Mouse (Mus musculus) forebrain, embryonic 14.5 days (tissue): ENCODE data around the gene Dnal1. TPM values are rescaled to one million over a fixed set of nuclear protein-coding genes. Genes with fewer than 3 reads are reported as not detected.

Source experiments
- ATAC-seq: fragments of 200-750 bp; cut with Nextera tagmentation; 2 replicates; pipeline ENCODE4 v1.8.0; 2017; ENCODE audit warnings: mild to moderate bottlenecking, moderate library complexity
- DNase-seq: peaks from one replicate; pipeline ENCODE4 v3.0.0-alpha.2; 2015; ENCODE audit warnings: low spot score
- H3K27ac ChIP-seq: fragments of 300-500 bp; sonication (generic); 2 replicates; pipeline ENCODE4 v1.5.1; 2014; ENCODE audit warnings: low read depth, mild to moderate bottlenecking, control low read depth, low read length, moderate library complexity
- H3K27me3 ChIP-seq: fragments of 300-500 bp; sonication (generic); replicated peaks from 2 replicates; pipeline ENCODE4 v1.6.1; 2014; ENCODE audit warnings: low read length, control low read depth, mixed read lengths; ENCODE audit not compliant: control insufficient read depth, insufficient read depth
- H3K36me3 ChIP-seq: fragments of 300-500 bp; sonication (generic); 2 replicates; pipeline ENCODE4 v1.6.1; 2014; ENCODE audit warnings: low read length, control low read depth; ENCODE audit not compliant: control insufficient read depth, insufficient read depth
- H3K4me1 ChIP-seq: fragments of 300-500 bp; sonication (generic); 2 replicates; pipeline ENCODE4 v1.6.1; 2014; ENCODE audit warnings: antibody characterized with exemption, low read length, control low read depth; ENCODE audit not compliant: control insufficient read depth, insufficient read depth
- H3K4me2 ChIP-seq: fragments of 300-500 bp; sonication (generic); 2 replicates; pipeline ENCODE4 v1.6.1; 2014; ENCODE audit warnings: mild to moderate bottlenecking, control low read depth, low read length
- H3K4me3 ChIP-seq: fragments of 300-500 bp; sonication (generic); 2 replicates; pipeline ENCODE4 v1.5.1; 2014; ENCODE audit warnings: low read depth, low read length, control low read depth
- H3K9ac ChIP-seq: fragments of 300-500 bp; sonication (generic); 2 replicates; pipeline ENCODE4 v1.6.1; 2014; ENCODE audit warnings: mild to moderate bottlenecking, low read length, control low read depth, moderate library complexity
- H3K9me3 ChIP-seq: fragments of 300-500 bp; sonication (generic); replicated peaks from 2 replicates; pipeline ENCODE4 v1.6.1; 2016; ENCODE audit warnings: low read length, control low read depth, mixed read lengths; ENCODE audit not compliant: control insufficient read depth
- whole genome bisulfite sequencing: fragments of 180-500 bp; shearing (Covaris S2); extraction: QIAGEN DNeasy Blood & Tissue Kit; methylation state at CpG from one replicate; pipeline ENCODE4 v1.1.7; 2014; 5-methylcytosine and 5-hydroxymethylcytosine counted together
- polyA plus RNA-seq: library from polyadenylated mRNA; unstranded; fragments of >200 nt; fragmentation: Nextera tagmentation; extraction: Ambion mirVana; gene quantifications from 2 replicates; pipeline ENCODE4 v1.2.1, GENCODE M21; 2014

Dnal1 gene
- polyA plus RNA-seq, 1 experiment from 2014 or later, result 6.6 TPM

DNA sequence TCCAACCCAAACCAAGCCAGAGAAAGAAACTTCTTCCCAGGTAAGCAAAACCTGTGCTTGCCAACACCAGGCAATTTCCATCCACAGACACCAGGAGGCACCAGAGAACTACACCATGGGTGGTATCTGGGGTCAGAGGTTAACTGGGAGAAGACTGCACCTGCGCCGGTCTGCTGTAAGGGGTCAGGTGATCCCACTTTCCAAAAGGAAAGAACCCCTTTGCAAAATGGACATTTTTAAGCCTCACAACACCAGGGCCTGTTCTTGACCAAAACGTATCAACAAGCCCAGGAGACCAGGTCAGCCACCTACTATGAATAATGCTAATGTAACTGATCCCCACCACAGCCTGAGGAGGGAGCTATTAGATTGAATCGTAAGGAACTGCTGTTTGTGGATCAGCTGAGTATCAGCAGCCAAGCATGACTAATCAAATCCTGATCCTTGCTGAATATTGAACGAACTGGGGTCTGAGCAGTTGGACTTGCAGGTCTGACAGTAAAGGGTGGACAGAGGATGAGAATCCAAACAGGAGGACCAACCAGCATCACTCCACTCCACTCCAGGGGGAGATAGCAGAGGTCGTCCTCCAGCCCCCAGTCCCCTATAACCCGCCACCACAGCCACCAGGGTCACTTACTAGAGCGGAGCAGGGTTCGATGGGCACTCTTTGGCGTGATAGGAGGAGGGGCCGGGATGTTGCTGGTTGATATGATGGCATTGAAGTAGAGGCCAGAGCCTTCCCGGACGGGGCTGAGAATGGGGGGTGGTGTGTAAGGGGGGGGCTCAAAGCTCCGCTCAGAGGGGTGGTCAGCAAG, 47.7 kb downstream of the Dnal1 start:
- Histone ChIP-seq H3K9me3 (no peaks in the 10 kb centered on the region), H3K4me2 (no peak overlapping the region), H3K36me3 (peaks cover 37% of the 10 kb centered on the region), H3K27ac (no peak overlapping the region), H3K4me3 (no peak overlapping the region), H3K4me1 (no peaks in the 10 kb centered on the region), H3K9ac (no peak overlapping the region), H3K27me3 (no peaks in the 10 kb centered on the region)
- no peak; the same call in 1 of the 2 replicates for ATAC-seq
- peak; percentile 50 for DNase-seq
- 73% methylated on average over 14 of the region's 14 CpGs for WGBS

DNA sequence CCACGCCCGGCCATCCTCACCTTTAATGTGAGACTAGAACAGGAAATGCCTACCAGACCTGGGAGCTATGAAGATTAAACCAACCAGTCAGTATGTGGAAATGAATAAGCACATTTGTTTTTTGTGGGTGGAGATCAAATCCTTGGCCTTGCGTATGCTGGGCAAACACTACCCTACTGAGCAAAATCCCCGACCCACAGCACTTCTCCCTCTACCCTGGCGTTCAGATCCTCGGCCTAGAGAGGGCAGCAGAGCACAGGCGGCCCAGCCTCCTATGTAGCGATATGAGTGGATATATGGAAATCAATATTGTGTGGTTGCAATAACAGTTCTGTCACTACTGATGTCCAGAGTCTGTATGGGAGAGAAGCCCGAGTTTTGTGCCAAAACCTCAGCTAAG, 49.0 kb downstream of the Dnal1 start:
- WGBS, result 89% methylated on average over 9 of the region's 9 CpGs
- Histone ChIP-seq H3K9ac (no peak overlapping the region), H3K9me3 (no peaks in the 10 kb centered on the region), H3K36me3 (peaks cover 28% of the 10 kb centered on the region), H3K4me3 (no peak overlapping the region), H3K4me2 (no peak overlapping the region), H3K27me3 (no peaks in the 10 kb centered on the region), H3K4me1 (no peaks in the 10 kb centered on the region), H3K27ac (no peak overlapping the region)
- ATAC-seq (no peak), DNase-seq (no peak)

DNA sequence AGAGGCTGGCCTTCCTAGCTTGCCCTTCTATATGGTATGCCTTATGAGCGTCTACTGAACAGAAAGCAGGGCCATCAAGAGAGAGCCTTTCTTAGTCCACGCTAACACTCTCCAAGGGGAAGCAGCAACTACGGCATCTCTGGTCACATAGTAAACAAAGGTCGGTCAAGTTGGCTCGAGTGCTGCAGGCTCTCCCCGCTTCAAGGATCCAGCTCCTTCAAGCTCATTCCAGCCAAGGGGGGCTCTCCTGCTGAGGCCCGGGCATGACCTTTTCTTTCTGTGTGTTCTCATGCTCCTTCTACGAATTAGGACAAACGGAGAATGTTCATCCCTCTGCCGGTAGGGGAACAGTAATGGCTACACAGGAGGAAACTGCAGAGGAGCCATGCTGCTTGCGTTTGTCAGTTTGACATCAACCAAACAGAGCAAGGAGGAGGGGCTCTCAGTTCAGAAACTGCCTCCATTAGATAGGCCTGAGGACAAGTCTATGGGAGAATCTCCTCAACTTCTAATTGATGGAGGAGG, 49.5 kb downstream of the Dnal1 start:
- no peak overlapping the region for H3K27ac ChIP-seq
- H3K4me3 ChIP-seq, result no peak overlapping the region
- H3K4me1 ChIP-seq, result no peaks in the 10 kb centered on the region
- DNase-seq (no peak), ATAC-seq (no peak)
- H3K9ac ChIP-seq, result no peak overlapping the region
- peaks cover 23% of the 10 kb centered on the region for H3K36me3 ChIP-seq
- H3K4me2 ChIP-seq, result no peak overlapping the region
- no peaks in the 10 kb centered on the region for H3K27me3 ChIP-seq
- H3K9me3 ChIP-seq, result no peaks in the 10 kb centered on the region
- WGBS, result 89% methylated on average over 11 of the region's 11 CpGs

DNA sequence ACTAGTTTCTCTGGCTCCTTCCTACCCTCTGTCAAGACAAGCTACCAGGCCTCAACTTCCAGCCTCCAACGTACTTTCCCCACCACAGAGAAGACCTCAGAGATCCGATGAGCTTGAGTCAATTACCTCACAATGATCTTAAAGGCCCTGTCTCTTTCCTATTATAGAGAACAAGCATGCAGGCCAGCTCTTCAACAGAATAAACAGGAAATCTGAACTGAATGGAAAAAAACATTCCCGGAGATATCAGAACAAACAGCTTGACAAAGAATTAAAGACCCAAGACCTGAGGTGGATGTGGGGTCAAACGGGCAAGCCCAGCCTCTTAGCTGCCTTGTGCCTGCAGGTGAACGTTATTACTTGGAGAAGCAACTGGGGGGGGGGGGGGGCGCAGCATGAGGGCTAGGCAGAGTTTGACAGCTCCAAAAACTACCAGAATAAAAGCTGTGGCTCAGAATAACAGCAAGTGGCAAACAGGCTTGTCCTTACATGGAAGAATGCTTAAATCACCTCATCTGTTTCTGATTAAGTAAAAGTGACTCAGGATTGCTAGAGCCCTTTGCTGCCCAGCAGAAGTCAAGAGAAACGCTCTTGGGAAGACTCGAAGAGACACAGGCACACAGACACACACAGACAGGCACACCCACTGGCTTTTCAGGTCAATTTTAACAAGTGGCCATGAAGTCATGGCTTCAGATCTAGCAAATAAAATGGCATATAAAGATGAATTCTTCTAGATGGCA, 51.6 kb downstream of the Dnal1 start:
- ATAC-seq (no peak), DNase-seq (no peak)
- Histone ChIP-seq H3K4me1 (no peaks in the 10 kb centered on the region), H3K27me3 (no peaks in the 10 kb centered on the region), H3K36me3 (peaks cover 10% of the 10 kb centered on the region; the same call in 1 of the 2 replicates), H3K4me2 (no peak overlapping the region), H3K27ac (no peak overlapping the region), H3K4me3 (no peak overlapping the region), H3K9ac (no peak overlapping the region), H3K9me3 (no peaks in the 10 kb centered on the region)
- WGBS, result 76% methylated on average over 8 of the region's 8 CpGs

DNA sequence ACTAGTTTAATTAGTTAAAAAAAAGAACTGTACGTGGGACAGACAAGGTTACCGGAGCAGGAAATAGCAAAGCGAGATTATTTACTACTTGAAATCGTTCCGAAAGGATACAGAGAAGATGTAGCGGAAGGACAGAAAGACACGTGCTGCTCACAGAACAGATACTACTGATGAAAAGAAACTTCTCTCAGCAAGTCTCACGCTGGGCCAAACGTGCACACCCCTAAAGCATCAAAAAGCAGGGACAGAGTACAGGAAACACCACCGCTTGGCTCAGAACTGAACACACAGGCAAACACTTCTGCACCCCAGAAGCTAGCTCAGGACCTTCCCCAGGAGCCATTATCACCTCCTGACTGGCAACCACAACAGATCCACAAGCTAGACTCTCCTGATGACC, 56.4 kb downstream of the Dnal1 start:
- no peaks in the 10 kb centered on the region for H3K9me3 ChIP-seq
- H3K27me3 ChIP-seq, result no peaks in the 10 kb centered on the region
- ATAC-seq, result no peak
- WGBS, result 93% methylated on average over 10 of the region's 10 CpGs
- H3K9ac ChIP-seq, result no peak overlapping the region
- DNase-seq, result no peak
- H3K4me3 ChIP-seq, result no peak overlapping the region
- peaks cover 33% of the 10 kb centered on the region for H3K36me3 ChIP-seq
- no peak overlapping the region for H3K27ac ChIP-seq
- no peak overlapping the region for H3K4me2 ChIP-seq
- H3K4me1 ChIP-seq, result peaks cover 5% of the 10 kb centered on the region; the same call in 1 of the 2 replicates

DNA sequence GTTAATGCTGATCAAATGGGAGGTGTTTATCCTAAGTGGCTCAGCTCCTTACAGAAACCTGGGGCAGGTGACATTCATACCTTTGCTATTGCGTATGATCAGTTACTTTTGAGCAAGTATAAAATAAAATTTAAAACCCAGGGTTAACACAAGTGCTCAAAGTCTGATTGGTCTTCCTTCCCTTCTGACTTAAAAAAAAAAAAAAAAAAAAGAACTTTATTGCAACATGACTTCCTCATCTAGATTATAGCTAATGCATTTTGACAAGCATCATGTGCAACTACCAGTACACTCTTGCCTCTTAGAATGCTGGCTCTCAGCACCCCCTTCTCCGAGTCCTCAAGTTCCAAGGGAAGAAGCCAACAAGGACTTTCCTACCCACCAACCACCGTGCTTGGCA, 58.0 kb downstream of the Dnal1 start:
- no peak overlapping the region for H3K4me3 ChIP-seq
- no peak overlapping the region for H3K9ac ChIP-seq
- H3K9me3 ChIP-seq, result no peaks in the 10 kb centered on the region
- DNase-seq (no peak), ATAC-seq (no peak)
- WGBS, result 93% methylated on average over 3 of the region's 3 CpGs
- H3K4me1 ChIP-seq, result peaks cover 21% of the 10 kb centered on the region
- H3K36me3 ChIP-seq, result peaks cover 33% of the 10 kb centered on the region
- H3K4me2 ChIP-seq, result no peak overlapping the region
- no peak overlapping the region for H3K27ac ChIP-seq
- no peaks in the 10 kb centered on the region for H3K27me3 ChIP-seq

DNA sequence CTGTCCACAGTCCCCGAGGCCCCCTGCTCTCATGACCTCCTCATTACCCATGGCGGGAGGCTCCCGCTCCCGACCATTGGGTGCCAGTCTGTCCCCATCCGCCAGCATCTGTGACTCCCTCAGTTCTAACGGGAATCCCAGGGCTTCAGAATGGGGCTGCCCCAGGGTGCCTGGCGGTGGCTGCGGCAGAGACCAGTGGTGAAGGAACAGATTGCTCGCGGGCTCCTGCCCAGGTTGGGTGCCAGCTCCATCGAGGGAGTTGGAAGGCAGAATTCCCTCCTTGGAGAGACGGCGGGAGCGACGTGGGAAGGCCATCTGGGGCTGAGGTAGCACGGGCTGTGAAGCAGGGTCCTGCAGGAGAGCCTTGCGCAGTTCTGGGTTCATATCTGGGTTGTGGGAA, 58.7 kb downstream of the Dnal1 start:
- Histone ChIP-seq H3K27me3 (no peaks in the 10 kb centered on the region), H3K4me2 (no peak overlapping the region), H3K9me3 (no peaks in the 10 kb centered on the region), H3K27ac (no peak overlapping the region), H3K4me3 (no peak overlapping the region), H3K4me1 (peaks cover 26% of the 10 kb centered on the region), H3K9ac (no peak overlapping the region), H3K36me3 (peaks cover 33% of the 10 kb centered on the region)
- ATAC-seq (no peak), DNase-seq (no peak)
- 85% methylated on average over 17 of the region's 17 CpGs for WGBS

DNA sequence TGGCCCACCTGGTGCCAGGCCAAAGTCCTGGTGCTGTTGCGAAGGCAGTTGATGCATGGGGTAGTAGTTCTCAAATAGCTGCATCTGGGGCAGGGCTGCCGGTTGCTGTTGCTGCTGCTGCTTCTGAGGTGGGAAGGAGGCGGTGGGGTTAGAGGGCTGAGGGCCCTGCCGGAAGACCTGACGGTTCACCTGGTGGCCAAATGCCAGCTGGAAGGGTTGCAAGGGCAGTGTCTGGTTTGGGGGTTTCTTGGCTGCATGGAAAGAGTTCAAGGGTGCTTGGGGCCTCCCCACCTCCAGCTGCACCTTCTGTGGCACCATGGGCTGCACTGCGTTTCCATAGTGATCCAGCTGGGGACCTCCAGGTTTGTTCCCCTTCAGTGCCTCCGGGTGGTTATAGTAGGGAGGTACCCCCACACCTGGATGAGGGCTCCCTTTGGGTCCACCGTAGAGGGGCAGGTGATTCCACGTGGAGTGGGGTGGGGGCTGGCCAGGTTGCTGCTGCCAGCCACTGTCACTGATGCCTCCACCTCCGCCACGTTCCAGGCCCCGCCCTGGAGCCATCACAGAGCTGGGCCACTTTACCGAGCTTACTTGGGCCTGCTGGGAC, 59.2 kb downstream of the Dnal1 start:
- WGBS, result 96% methylated on average over 12 of the region's 13 CpGs

More for the DNA sequence above, 59.2 kb downstream of the Dnal1 start:
- no peak overlapping the region for H3K27ac ChIP-seq
- H3K4me2 ChIP-seq, result no peak overlapping the region
- H3K4me1 ChIP-seq, result peaks cover 30% of the 10 kb centered on the region
- DNase-seq (no peak), ATAC-seq (no peak)
- H3K9ac ChIP-seq, result no peak overlapping the region
- H3K9me3 ChIP-seq, result no peaks in the 10 kb centered on the region
- H3K4me3 ChIP-seq, result no peak overlapping the region
- no peaks in the 10 kb centered on the region for H3K27me3 ChIP-seq
- peaks cover 33% of the 10 kb centered on the region for H3K36me3 ChIP-seq
